Mouse (Mus musculus): ENCODE measurements around the gene Cntnap2.

DNA sequence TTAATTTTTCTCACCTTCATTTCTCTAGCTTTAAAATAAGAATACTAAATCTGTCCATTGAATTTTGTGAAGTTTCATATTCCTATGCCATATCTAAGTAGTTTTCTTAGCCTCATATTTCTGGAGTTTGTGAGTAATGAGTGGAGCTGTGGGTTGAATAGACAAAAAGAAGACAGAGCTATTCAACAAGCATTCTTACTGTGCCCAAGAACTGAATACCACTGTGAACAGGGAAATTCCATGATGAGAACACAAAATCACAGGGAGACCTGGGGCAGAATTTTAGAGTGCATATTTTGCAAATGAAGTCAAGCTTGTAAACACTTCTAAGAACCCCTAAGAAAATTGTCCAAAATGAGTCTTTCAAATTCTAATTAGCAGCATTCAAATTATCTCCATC lies 1715.4 kb downstream of the Cntnap2 start:
- no peak for TF ChIP-seq CTCF (conservative IDR thresholded peaks at IDR 0.05; ENCODE audit: low read length)
- no peak for TF ChIP-seq NANOG (IDR thresholded peaks at IDR 0.05; ENCODE audit: borderline replicate concordance, low read length)
